Mouse (Mus musculus): ENCODE measurements at regions not wholly inside any gene's neighbourhood (a gene's known extent, or its start where the extent isn't known, plus 50 kb on each side); places are given as distances from the start of the nearest gene placed in this dataset.
A peak's percentile ranks its signal among the peaks of the same experiment; 100 is the strongest.

DNA sequence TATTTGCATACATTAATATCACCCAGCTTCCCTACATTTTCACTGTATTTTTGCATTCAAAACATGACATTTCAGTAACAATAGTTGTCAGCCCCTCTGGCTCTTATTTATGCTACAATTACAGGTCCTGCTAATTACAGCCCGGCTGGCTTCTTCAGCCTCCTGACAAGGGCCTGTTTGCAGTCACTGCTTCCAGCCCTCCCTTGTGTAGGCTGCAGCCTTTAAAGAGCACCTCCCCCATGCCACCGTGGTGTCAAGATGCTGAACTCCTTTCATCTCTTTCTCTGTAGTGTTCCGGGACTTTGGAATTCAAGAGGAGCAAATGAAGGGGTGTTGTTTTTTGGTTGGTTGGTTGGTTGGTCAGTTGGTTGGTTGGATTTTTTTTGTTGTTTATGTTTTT is 153.6 kb downstream of the Rpl10-ps3 start:
- peaks cover 10% of the 10 kb centered on the region for H3K4me1 ChIP-seq (ENCODE audit: insufficient read depth, low read length)
- 4% methylated on average over 3 of the region's 3 CpGs for WGBS
- ATAC-seq (ENCODE audit: low FRiP score, low TSS enrichment), result no peak

DNA sequence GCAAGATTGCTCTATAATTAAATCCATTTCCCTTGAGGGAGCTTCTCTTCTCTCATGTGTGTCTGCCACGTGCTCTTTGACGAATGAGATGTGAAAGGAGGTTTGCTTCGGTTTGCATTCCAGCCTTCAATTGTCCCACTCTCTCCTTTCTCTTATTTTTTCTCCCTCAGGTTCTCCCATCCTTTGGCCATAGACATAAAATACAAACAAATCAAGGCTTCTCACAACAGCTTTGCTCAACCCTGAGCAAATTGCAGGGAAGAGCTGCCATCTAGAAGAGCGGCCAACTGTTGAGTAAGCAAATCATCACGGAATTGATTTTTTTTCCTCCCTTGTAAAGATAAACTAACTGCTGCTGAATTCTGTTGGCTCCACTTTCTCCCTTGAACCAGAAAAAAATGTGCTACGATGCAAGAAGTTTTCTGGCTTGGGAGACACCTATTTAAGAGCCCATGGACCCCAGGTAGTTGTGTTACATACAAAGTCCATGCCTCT is 156.1 kb downstream of the Rpl10-ps3 start:
- WGBS, result 61% methylated on average over 6 of the region's 6 CpGs
- no peak for ATAC-seq (ENCODE audit: low FRiP score, low TSS enrichment)
- no peak overlapping the region for H3K27ac ChIP-seq (ENCODE audit: low read length)

More for the DNA sequence above, 153.6 kb downstream of the Rpl10-ps3 start:
- H3K36me3 ChIP-seq (ENCODE audit: insufficient read depth, low read length), result no peaks in the 10 kb centered on the region
- no peak overlapping the region for H3K4me3 ChIP-seq (ENCODE audit: low read length)
- no peaks in the 10 kb centered on the region for H3K9me3 ChIP-seq (ENCODE audit: low read length)
- H3K27ac ChIP-seq (ENCODE audit: low read length), result 0 out of 2 replicates have a peak overlapping the region, but pooled peaks have one; percentile 11
- no peaks in the 10 kb centered on the region for H3K27me3 ChIP-seq (ENCODE audit: insufficient read depth, low read length)
- no peak overlapping the region for H3K4me2 ChIP-seq (replicated peaks; ENCODE audit: low read depth, low read length)
- no peak overlapping the region for H3K9ac ChIP-seq (replicated peaks; ENCODE audit: low read length)

DNA sequence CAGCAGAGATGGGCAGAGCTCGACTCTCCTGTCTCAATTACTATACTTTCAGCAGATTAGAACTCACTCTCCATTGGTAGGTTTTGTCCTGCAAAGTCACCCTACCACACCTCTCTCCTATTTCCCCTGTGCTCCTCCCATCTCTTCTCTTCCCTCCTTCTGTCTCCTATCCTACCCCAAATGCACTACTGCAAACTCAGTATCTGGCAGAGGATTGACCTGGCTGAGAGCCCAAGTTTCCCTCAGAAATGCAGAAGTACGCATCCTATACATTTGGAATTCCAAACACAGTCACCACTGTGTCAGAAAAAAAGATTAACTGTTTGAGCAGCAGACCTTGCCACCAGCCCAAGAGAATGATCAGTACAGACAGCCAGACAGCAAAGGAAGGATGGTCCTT is 163.4 kb downstream of the Rpl10-ps3 start:
- WGBS, result 66% methylated on average over 2 of the region's 2 CpGs
- Histone ChIP-seq H3K4me1 (ENCODE audit: insufficient read depth, low read length) (no peaks in the 10 kb centered on the region), H3K27me3 (ENCODE audit: insufficient read depth, low read length) (no peaks in the 10 kb centered on the region), H3K4me2 (replicated peaks; ENCODE audit: low read depth, low read length) (no peak overlapping the region), H3K27ac (ENCODE audit: low read length) (no peak overlapping the region), H3K9me3 (ENCODE audit: low read length) (no peaks in the 10 kb centered on the region; the same call in 1 of the 2 replicates), H3K4me3 (ENCODE audit: low read length) (no peak overlapping the region), H3K9ac (replicated peaks; ENCODE audit: low read length) (no peak overlapping the region), H3K36me3 (ENCODE audit: insufficient read depth, low read length) (no peaks in the 10 kb centered on the region)
- ATAC-seq (ENCODE audit: low FRiP score, low TSS enrichment), result no peak

More for the DNA sequence above, 156.1 kb downstream of the Rpl10-ps3 start:
- no peaks in the 10 kb centered on the region for H3K9me3 ChIP-seq (ENCODE audit: low read length)
- H3K4me3 ChIP-seq (ENCODE audit: low read length), result no peak overlapping the region
- no peaks in the 10 kb centered on the region for H3K27me3 ChIP-seq (ENCODE audit: insufficient read depth, low read length)
- no peak overlapping the region for H3K9ac ChIP-seq (replicated peaks; ENCODE audit: low read length)
- H3K4me2 ChIP-seq (replicated peaks; ENCODE audit: low read depth, low read length), result no peak overlapping the region
- peaks cover 10% of the 10 kb centered on the region for H3K4me1 ChIP-seq (ENCODE audit: insufficient read depth, low read length)
- H3K36me3 ChIP-seq (ENCODE audit: insufficient read depth, low read length), result no peaks in the 10 kb centered on the region

DNA sequence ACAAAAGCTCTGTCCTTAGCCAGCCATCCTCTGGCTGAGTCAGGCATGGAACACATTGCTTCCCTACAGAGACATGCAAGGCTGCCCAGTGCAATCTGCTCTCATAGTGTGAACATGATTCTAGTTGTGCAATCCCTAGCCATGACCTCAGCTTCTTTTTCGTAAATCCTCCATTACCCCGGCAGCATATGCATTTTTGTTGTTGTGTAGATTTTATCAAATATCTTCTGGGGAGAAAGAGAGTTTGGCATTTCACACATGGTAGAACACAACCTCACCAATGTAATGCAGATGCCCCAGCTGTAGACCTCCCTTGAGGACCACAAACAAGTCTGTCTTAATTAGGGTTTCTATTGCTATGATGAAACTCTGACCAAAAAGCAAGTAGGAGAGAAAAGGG is 168.6 kb downstream of the Rpl10-ps3 start:
- Histone ChIP-seq H3K27ac (ENCODE audit: low read length) (no peak overlapping the region), H3K9me3 (ENCODE audit: low read length) (no peaks in the 10 kb centered on the region; the same call in 1 of the 2 replicates), H3K4me2 (replicated peaks; ENCODE audit: low read depth, low read length) (no peak overlapping the region), H3K4me3 (ENCODE audit: low read length) (no peak overlapping the region), H3K27me3 (ENCODE audit: insufficient read depth, low read length) (no peaks in the 10 kb centered on the region), H3K9ac (replicated peaks; ENCODE audit: low read length) (no peak overlapping the region), H3K4me1 (ENCODE audit: insufficient read depth, low read length) (peaks cover 9% of the 10 kb centered on the region), H3K36me3 (ENCODE audit: insufficient read depth, low read length) (no peaks in the 10 kb centered on the region)
- ATAC-seq (ENCODE audit: low FRiP score, low TSS enrichment), result no peak
- 88% methylated on average over 2 of the region's 2 CpGs for WGBS

DNA sequence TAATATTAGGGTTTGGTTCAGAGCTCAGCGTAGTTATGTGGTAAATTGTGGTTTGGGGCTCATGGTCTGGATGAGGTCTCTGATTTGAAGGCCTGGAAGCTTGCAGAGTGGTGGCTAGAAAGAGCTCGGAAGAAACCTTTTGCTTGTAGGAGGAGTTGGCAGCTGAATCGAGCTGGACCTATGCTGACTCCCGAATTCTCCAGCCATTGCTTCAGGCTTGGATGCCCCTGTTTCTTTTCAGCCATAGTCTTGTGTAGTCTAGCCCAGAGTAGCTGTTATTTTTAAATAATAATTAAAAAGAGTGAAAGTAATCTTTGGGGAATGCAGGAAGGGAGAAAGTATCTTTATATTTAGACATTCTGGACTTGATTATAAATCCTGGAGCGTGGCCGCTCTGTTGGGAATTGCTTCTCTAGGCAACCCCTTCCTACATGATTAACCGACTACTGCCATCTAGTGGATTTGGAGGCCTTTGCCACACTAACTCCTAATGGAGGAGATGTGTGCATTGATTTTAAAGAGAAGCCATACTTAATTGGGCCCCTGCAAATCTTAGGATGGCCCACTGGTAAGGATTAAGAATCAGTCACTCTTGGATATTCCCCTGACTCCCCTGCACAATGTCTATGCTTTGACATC is 172.8 kb downstream of the Rpl10-ps3 start:
- 0 out of 2 replicates have a peak overlapping the region, but pooled peaks have one; percentile 16 for H3K4me3 ChIP-seq (ENCODE audit: low read length)
- H3K27ac ChIP-seq (ENCODE audit: low read length), result peak overlapping the region; percentile 69
- H3K27me3 ChIP-seq (ENCODE audit: insufficient read depth, low read length), result no peaks in the 10 kb centered on the region
- peak; percentile 87 for ATAC-seq (ENCODE audit: low FRiP score, low TSS enrichment)
- H3K36me3 ChIP-seq (ENCODE audit: insufficient read depth, low read length), result no peaks in the 10 kb centered on the region
- H3K9ac ChIP-seq (replicated peaks; ENCODE audit: low read length), result peak overlapping the region; percentile 46; the same call in 1 of the 2 replicates
- no peaks in the 10 kb centered on the region for H3K9me3 ChIP-seq (ENCODE audit: low read length)
- WGBS, result 9% methylated on average over 7 of the region's 7 CpGs
- H3K4me2 ChIP-seq (replicated peaks; ENCODE audit: low read depth, low read length), result peak overlapping the region; percentile 44
- peaks cover 11% of the 10 kb centered on the region for H3K4me1 ChIP-seq (ENCODE audit: insufficient read depth, low read length)

DNA sequence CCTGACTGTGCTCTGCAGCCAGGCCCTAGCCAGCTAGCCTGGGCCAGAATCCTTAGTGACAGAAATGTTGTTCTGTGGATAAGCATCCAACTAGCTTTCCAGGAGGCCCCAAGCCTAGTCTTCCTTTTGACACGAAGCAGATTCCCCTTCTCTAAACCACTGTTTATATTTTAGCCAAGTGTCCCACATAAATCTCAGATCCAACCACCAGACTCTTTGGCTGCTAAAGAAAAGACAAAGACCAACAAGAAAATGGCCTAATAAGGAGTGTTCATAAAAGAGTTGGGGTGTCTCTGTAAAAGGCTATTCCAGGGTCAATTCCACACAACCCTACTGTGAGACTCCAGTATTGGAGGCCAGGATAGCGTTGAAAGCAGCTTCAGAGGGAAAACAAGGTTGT is 173.6 kb downstream of the Rpl10-ps3 start:
- Histone ChIP-seq H3K4me1 (ENCODE audit: insufficient read depth, low read length) (peaks cover 11% of the 10 kb centered on the region), H3K27me3 (ENCODE audit: insufficient read depth, low read length) (no peaks in the 10 kb centered on the region), H3K27ac (ENCODE audit: low read length) (peak overlapping the region; percentile 69), H3K4me2 (replicated peaks; ENCODE audit: low read depth, low read length) (no peak overlapping the region), H3K4me3 (ENCODE audit: low read length) (no peak overlapping the region), H3K36me3 (ENCODE audit: insufficient read depth, low read length) (no peaks in the 10 kb centered on the region), H3K9ac (replicated peaks; ENCODE audit: low read length) (no peak overlapping the region), H3K9me3 (ENCODE audit: low read length) (no peaks in the 10 kb centered on the region)
- ATAC-seq (ENCODE audit: low FRiP score, low TSS enrichment), result peak; percentile 46; the same call in 1 of the 2 replicates
- WGBS, result 51% methylated on average over 2 of the region's 2 CpGs

DNA sequence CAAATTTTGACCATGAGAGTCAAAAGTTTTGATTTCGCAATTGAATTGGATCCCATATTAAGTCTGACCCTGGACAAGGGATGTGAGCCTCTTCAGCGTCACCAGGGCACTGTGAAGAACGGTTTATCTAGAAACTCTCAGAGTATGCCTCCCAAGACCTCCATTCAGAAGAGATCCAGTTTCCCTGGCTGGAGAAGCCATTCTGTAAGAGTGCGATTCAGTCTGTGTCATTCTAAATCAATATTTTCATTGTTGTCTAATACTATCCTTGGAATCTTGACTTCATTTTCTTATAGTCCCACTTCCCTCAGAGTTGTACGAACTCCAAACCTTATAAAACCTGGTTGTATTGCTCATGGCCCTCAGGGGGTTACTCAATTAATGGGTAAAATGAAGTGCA is 174.1 kb downstream of the Rpl10-ps3 start:
- peaks cover 11% of the 10 kb centered on the region for H3K4me1 ChIP-seq (ENCODE audit: insufficient read depth, low read length)

DNA sequence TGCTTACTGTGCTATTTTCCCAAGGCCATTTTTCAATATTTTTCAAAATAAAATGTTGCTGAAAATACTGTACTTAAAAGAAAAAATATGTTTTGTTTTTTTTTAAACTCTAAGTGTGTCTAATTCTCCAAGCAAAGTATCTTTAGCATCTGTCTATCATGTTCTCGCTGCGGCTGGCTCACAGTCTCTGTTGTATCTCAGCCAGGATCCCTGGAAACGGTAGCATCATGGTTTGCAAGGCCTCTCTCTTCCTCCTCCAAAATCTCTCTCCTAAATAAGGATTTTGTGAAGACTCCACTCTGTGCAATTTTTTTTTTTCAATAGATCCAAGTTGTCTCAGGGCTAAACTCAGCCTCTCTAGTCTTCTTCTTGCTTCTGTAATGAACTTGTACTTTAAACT is 190.2 kb downstream of the Rpl10-ps3 start:
- Histone ChIP-seq H3K27ac (ENCODE audit: low read length) (no peak overlapping the region), H3K9me3 (ENCODE audit: low read length) (no peaks in the 10 kb centered on the region), H3K9ac (replicated peaks; ENCODE audit: low read length) (no peak overlapping the region), H3K27me3 (ENCODE audit: insufficient read depth, low read length) (no peaks in the 10 kb centered on the region), H3K36me3 (ENCODE audit: insufficient read depth, low read length) (no peaks in the 10 kb centered on the region), H3K4me3 (ENCODE audit: low read length) (no peak overlapping the region), H3K4me2 (replicated peaks; ENCODE audit: low read depth, low read length) (no peak overlapping the region), H3K4me1 (ENCODE audit: insufficient read depth, low read length) (no peaks in the 10 kb centered on the region)
- ATAC-seq (ENCODE audit: low FRiP score, low TSS enrichment), result no peak
- WGBS, result 89% methylated on average over 3 of the region's 3 CpGs

More for the DNA sequence above, 174.1 kb downstream of the Rpl10-ps3 start:
- Histone ChIP-seq H3K27me3 (ENCODE audit: insufficient read depth, low read length) (no peaks in the 10 kb centered on the region), H3K4me2 (replicated peaks; ENCODE audit: low read depth, low read length) (no peak overlapping the region), H3K9ac (replicated peaks; ENCODE audit: low read length) (no peak overlapping the region), H3K27ac (ENCODE audit: low read length) (no peak overlapping the region), H3K4me3 (ENCODE audit: low read length) (no peak overlapping the region), H3K36me3 (ENCODE audit: insufficient read depth, low read length) (no peaks in the 10 kb centered on the region), H3K9me3 (ENCODE audit: low read length) (no peaks in the 10 kb centered on the region)
- ATAC-seq (ENCODE audit: low FRiP score, low TSS enrichment), result no peak
- WGBS, result 86% methylated on average over 5 of the region's 5 CpGs

DNA sequence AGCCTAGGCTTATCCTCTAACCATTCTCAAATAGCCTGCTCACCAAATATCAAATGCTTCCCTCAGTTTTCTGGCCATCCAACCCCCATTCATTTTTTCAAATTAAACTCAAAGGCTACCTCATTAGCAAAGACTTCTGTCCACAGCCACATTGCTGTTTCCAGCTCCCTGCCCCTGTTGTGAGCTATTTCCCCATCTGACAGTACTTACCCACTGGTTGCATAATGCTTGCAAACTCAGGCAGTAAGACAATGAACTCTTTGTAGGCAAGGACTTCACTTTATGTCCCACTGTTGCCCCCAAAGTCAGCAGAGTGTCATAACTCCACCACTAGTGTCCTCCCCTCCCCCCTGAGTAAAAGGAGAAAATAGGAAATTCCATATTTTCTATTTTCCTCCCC is 194.7 kb downstream of the Rpl10-ps3 start:
- ATAC-seq (ENCODE audit: low FRiP score, low TSS enrichment), result no peak
- Histone ChIP-seq H3K36me3 (ENCODE audit: insufficient read depth, low read length) (no peaks in the 10 kb centered on the region), H3K27ac (ENCODE audit: low read length) (no peak overlapping the region), H3K27me3 (ENCODE audit: insufficient read depth, low read length) (no peaks in the 10 kb centered on the region), H3K4me1 (ENCODE audit: insufficient read depth, low read length) (no peaks in the 10 kb centered on the region), H3K4me3 (ENCODE audit: low read length) (no peak overlapping the region), H3K9ac (replicated peaks; ENCODE audit: low read length) (no peak overlapping the region), H3K4me2 (replicated peaks; ENCODE audit: low read depth, low read length) (no peak overlapping the region), H3K9me3 (ENCODE audit: low read length) (no peaks in the 10 kb centered on the region)

DNA sequence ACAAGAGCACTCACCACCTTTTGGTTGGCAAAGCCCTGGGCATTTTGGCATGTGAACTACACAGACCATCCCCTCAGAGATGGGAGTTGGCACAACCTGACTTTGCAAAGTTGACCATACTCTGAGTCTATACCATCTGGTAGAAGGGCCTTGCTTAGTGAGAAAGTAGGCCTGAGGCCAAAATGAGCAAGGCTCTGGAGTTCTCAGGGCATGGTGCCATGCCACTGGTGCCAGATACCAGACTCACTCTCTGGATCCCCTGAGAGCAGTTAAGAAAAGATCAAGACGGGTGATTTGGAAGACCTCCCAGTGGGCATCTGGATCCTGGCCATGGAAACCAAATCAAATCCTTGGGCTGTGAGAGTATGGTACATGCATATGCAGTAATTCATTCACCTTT is 202.0 kb downstream of the Rpl10-ps3 start:
- Histone ChIP-seq H3K27ac (ENCODE audit: low read length) (no peak overlapping the region), H3K4me2 (replicated peaks; ENCODE audit: low read depth, low read length) (no peak overlapping the region)

More for the DNA sequence above, 202.0 kb downstream of the Rpl10-ps3 start:
- Histone ChIP-seq H3K9me3 (ENCODE audit: low read length) (no peaks in the 10 kb centered on the region), H3K36me3 (ENCODE audit: insufficient read depth, low read length) (no peaks in the 10 kb centered on the region), H3K9ac (replicated peaks; ENCODE audit: low read length) (no peak overlapping the region), H3K4me3 (ENCODE audit: low read length) (no peak overlapping the region), H3K27me3 (ENCODE audit: insufficient read depth, low read length) (no peaks in the 10 kb centered on the region), H3K4me1 (ENCODE audit: insufficient read depth, low read length) (no peaks in the 10 kb centered on the region; the same call in 1 of the 2 replicates)
- ATAC-seq (ENCODE audit: low FRiP score, low TSS enrichment), result no peak
- 73% methylated on average over 1 of the region's 1 CpGs for WGBS

Measured in kidney, embryonic 16.5 days (tissue).